Mouse (Mus musculus) macrophage (primary cell): ENCODE measurements around the gene Mylip. TPM values are rescaled to one million over a fixed set of nuclear protein-coding genes. Genes with fewer than 3 reads are reported as not detected.

Source experiments
- H3K27ac ChIP-seq: fragments of 350-480 bp; formaldehyde crosslinking; 2 replicates; pipeline ENCODE4 v1.9.0; 2021
- H3K36me3 ChIP-seq: fragments of 350-480 bp; formaldehyde crosslinking; 2 replicates; pipeline ENCODE4 v1.9.0; 2021; ENCODE audit errors: inconsistent target
- H3K4me3 ChIP-seq: fragments of 350-480 bp; formaldehyde crosslinking; 2 replicates; pipeline ENCODE4 v1.9.0; 2021; ENCODE audit errors: inconsistent target
- H3K79me2 ChIP-seq: fragments of 350-480 bp; formaldehyde crosslinking; 2 replicates; pipeline ENCODE4 v1.9.0; 2021; ENCODE audit errors: inconsistent target
- WGBS: methylation state at CpG from one replicate; pipeline ENCODE4 v1.1.7; 2026; ENCODE audit warnings: inconsistent platforms; ENCODE audit not compliant: missing documents; 5-methylcytosine and 5-hydroxymethylcytosine counted together
- polyA plus RNA-seq: library from polyadenylated mRNA; stranded (reverse); fragments of 250-400 nt; gene quantifications from 3 replicates; pipeline ENCODE4 v1.2.4, GENCODE M21; 2018; ENCODE audit warnings: inconsistent platforms

The Mylip gene
- polyA plus RNA-seq, 1 experiment from 2014 or later, result 107 TPM

DNA sequence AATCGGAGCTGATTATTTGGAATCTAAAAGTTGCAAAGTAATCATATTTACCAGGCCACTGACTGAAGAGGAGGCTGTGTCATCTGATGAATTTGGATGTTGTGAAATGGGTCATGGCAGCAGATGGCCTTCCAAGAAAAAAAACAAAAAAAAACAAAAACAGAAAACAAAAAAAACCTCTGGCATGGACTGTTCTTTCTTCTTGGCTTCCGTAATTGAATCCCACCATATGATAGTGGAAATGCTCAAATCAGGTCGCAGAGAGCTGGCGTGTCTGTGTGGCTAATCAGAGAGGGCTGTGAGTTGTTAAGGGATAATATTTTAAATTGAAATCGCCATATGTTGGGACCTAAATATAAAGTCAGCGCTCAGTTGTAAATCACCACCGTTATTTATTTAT is 67.9 kb downstream of the Mylip start:
- Histone ChIP-seq H3K27ac (no peak overlapping the region), H3K36me3 (no peaks in the 10 kb centered on the region), H3K79me2 (no peaks in the 10 kb centered on the region), H3K4me3 (no peak overlapping the region)
- WGBS, result 95% methylated on average over 6 of the region's 7 CpGs

GRCm38 (mm10) chr13:45460177-45460576 is 70.6 kb downstream of the Mylip start:
- WGBS, result 89% methylated on average over 3 of the region's 3 CpGs
- no peaks in the 10 kb centered on the region for H3K36me3 ChIP-seq
- no peak overlapping the region for H3K4me3 ChIP-seq
- H3K27ac ChIP-seq, result no peak overlapping the region
- H3K79me2 ChIP-seq, result no peaks in the 10 kb centered on the region

DNA sequence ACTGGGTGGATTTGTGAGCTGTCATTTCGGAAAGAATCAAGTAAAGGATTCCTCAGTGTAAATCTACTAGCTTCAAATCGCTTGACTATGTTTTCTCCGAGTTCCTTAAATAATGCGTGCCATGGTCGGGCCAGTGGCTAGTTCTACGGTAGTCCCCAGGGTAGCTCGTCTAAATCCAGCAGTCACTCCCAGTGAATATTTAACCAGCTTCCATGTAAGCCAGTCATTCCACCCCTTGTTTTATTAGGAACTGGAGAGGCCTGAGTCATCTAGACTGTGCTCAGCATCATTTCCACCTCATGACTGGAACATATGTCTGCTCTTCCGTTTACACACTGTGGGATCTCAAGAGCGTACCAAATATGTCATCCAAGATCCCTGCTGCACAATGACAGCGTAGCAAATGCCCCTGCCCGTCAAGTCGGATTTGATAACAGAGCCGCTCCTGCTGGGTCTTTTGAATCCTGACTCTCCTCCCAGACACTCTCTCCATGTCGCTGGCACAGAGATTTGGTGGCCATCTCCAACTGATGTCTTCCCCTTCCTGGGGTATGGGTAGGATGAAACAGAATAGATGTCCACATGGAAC is 71.9 kb downstream of the Mylip start:
- Histone ChIP-seq H3K4me3 (no peak overlapping the region), H3K27ac (no peak overlapping the region), H3K36me3 (no peaks in the 10 kb centered on the region), H3K79me2 (no peaks in the 10 kb centered on the region)
- 96% methylated on average over 13 of the region's 14 CpGs for WGBS

Other genes with a start within 250 kb of the Mylip start
- 6.0 to 13.6 TPM (median 7.1 TPM) in 3 replicates for gene Gmpr, start 117.7 kb downstream of the Mylip start, polyA plus RNA-seq